In genomic region chr7:128284047-128284446, GRCm38 (mm10) we compare ENCODE assay signal across 19 mouse cellular contexts. TPM values are rescaled to one million over a fixed set of nuclear protein-coding genes. Genes with fewer than 3 reads are reported as not detected.
DNase-seq lines count a peak whose midpoint lies in the region; ATAC-seq and TF ChIP-seq lines count a peak whose summit lies in the region.
"Had no signal": no experiment of that assay in that cellular context is flagged by ENCODE, and none has a peak within 500 bp of the region (broad histone marks: within the 10 kb centered on the region; RNA-seq: fewer than 3 reads in every experiment).

No protein-coding gene starts in this region.

- no peak for TF ChIP-seq CTCF in midbrain, postnatal 0 days (IDR thresholded peaks at IDR 0.05)

- H3K4me2 ChIP-seq in hindbrain, embryonic 11.5 days (replicated peaks; ENCODE audit: low read depth, low read length) = no peak overlapping the region
- H3K4me2 ChIP-seq in hindbrain, embryonic 13.5 days = no peak overlapping the region
- no peak overlapping the region for H3K4me2 ChIP-seq in midbrain, postnatal 0 days (ENCODE audit: low read depth, low read length, poor library complexity, severe bottlenecking)
- no peak overlapping the region for H3K4me2 ChIP-seq in embryonic facial prominence, embryonic 14.5 days (ENCODE audit: low read depth, low read length)
- H3K4me2 ChIP-seq in liver, embryonic 13.5 days = no peak overlapping the region
- H3K4me2 ChIP-seq: midbrain, embryonic 12.5 days had no signal

- H3K9me3 ChIP-seq in hindbrain, embryonic 11.5 days (ENCODE audit: control insufficient read depth, low read length) = no peaks in the 10 kb centered on the region
- no peaks in the 10 kb centered on the region for H3K9me3 ChIP-seq in hindbrain, embryonic 13.5 days
- H3K9me3 ChIP-seq in midbrain, embryonic 10.5 days (replicated peaks) = no peaks in the 10 kb centered on the region
- H3K9me3 ChIP-seq in midbrain, postnatal 0 days (ENCODE audit: low read length) = no peaks in the 10 kb centered on the region
- no peaks in the 10 kb centered on the region for H3K9me3 ChIP-seq in embryonic facial prominence, embryonic 14.5 days (ENCODE audit: control insufficient read depth, low read length)
- H3K9me3 ChIP-seq in liver, embryonic 13.5 days (replicated peaks) = no peaks in the 10 kb centered on the region
- H3K9me3 ChIP-seq: midbrain, embryonic 12.5 days had no signal

- 58% methylated on average over 5 of the region's 5 CpGs for WGBS in hindbrain, embryonic 11.5 days
- WGBS in hindbrain, embryonic 13.5 days = 45% methylated on average over 5 of the region's 5 CpGs
- WGBS in midbrain, embryonic 10.5 days = 71% methylated on average over 5 of the region's 5 CpGs
- WGBS in midbrain, postnatal 0 days = 51% methylated on average over 5 of the region's 5 CpGs
- WGBS in embryonic facial prominence, embryonic 14.5 days = 61% methylated on average over 5 of the region's 5 CpGs
- WGBS in liver, embryonic 13.5 days (ENCODE audit: insufficient replicate concordance) = 71% methylated on average over 5 of the region's 5 CpGs

- H3K27me3 ChIP-seq in hindbrain, embryonic 11.5 days (ENCODE audit: control insufficient read depth, insufficient read depth, low read length) = no peaks in the 10 kb centered on the region
- peaks cover 2% of the 10 kb centered on the region; the same call in 1 of the 2 replicates for H3K27me3 ChIP-seq in hindbrain, embryonic 13.5 days
- peaks cover 88% of the 10 kb centered on the region for H3K27me3 ChIP-seq in midbrain, embryonic 10.5 days (ENCODE audit: low read depth, poor library complexity, severe bottlenecking)
- no peaks in the 10 kb centered on the region for H3K27me3 ChIP-seq in midbrain, postnatal 0 days (ENCODE audit: insufficient read depth, low read length)
- no peaks in the 10 kb centered on the region for H3K27me3 ChIP-seq in embryonic facial prominence, embryonic 14.5 days (replicated peaks; ENCODE audit: control insufficient read depth, insufficient read depth, low read length)
- no peaks in the 10 kb centered on the region for H3K27me3 ChIP-seq in liver, embryonic 13.5 days

- H3K4me1 ChIP-seq in hindbrain, embryonic 11.5 days (replicated peaks; ENCODE audit: control insufficient read depth, insufficient read depth, low read length) = peaks cover 5% of the 10 kb centered on the region; the same call in 1 of the 2 replicates
- H3K4me1 ChIP-seq in hindbrain, embryonic 13.5 days (replicated peaks) = peaks cover 17% of the 10 kb centered on the region
- H3K4me1 ChIP-seq in midbrain, embryonic 10.5 days = peaks cover 51% of the 10 kb centered on the region
- no peaks in the 10 kb centered on the region for H3K4me1 ChIP-seq in midbrain, postnatal 0 days (ENCODE audit: insufficient read depth, low read length)
- no peaks in the 10 kb centered on the region for H3K4me1 ChIP-seq in embryonic facial prominence, embryonic 14.5 days (ENCODE audit: control insufficient read depth, insufficient read depth, low read length)
- peaks cover 78% of the 10 kb centered on the region for H3K4me1 ChIP-seq in liver, embryonic 13.5 days (replicated peaks)

- no peak overlapping the region for H3K9ac ChIP-seq in hindbrain, embryonic 11.5 days (ENCODE audit: low read depth, low read length)
- no peak overlapping the region for H3K9ac ChIP-seq in hindbrain, embryonic 13.5 days
- no peak overlapping the region for H3K9ac ChIP-seq in midbrain, postnatal 0 days (replicated peaks; ENCODE audit: low read length, poor library complexity, severe bottlenecking)
- no peak overlapping the region; the same call in 1 of the 2 replicates for H3K9ac ChIP-seq in embryonic facial prominence, embryonic 14.5 days (ENCODE audit: low read depth, low read length)
- H3K9ac ChIP-seq in liver, embryonic 13.5 days = 0 out of 2 replicates have a peak overlapping the region, but pooled peaks have one; percentile 4
- H3K9ac ChIP-seq: forebrain, postnatal 0 days; midbrain, embryonic 12.5 days had no signal

- no peak for ATAC-seq in hindbrain, embryonic 11.5 days (ENCODE audit: low FRiP score)
- ATAC-seq in hindbrain, embryonic 13.5 days (ENCODE audit: low FRiP score) = no peak
- ATAC-seq in midbrain, postnatal 0 days (ENCODE audit: low FRiP score) = no peak
- ATAC-seq in embryonic facial prominence, embryonic 14.5 days (ENCODE audit: low read depth) = no peak
- ATAC-seq in liver, embryonic 13.5 days (ENCODE audit: low read depth) = no peak
- ATAC-seq: forebrain, postnatal 0 days had no signal

- no peak overlapping the region; the same call in 1 of the 2 replicates for H3K27ac ChIP-seq in hindbrain, embryonic 11.5 days (ENCODE audit: low read depth, low read length)
- H3K27ac ChIP-seq in hindbrain, embryonic 13.5 days = no peak overlapping the region
- peak overlapping the region; percentile 75; the same call in 1 of the 2 replicates for H3K27ac ChIP-seq in midbrain, embryonic 10.5 days (replicated peaks)
- H3K27ac ChIP-seq in midbrain, postnatal 0 days (ENCODE audit: low read depth, low read length) = no peak overlapping the region
- no peak overlapping the region for H3K27ac ChIP-seq in embryonic facial prominence, embryonic 14.5 days (replicated peaks; ENCODE audit: low read depth, low read length)
- H3K27ac ChIP-seq in liver, embryonic 13.5 days = peak overlapping the region; percentile 98
- H3K27ac ChIP-seq: layer of hippocampus, adult 2 months; midbrain, embryonic 12.5 days had no signal

- H3K36me3 ChIP-seq in hindbrain, embryonic 11.5 days (ENCODE audit: control insufficient read depth, insufficient read depth, low read length) = no peaks in the 10 kb centered on the region
- H3K36me3 ChIP-seq in hindbrain, embryonic 13.5 days = peaks cover 40% of the 10 kb centered on the region
- H3K36me3 ChIP-seq in midbrain, embryonic 10.5 days = peaks cover 52% of the 10 kb centered on the region
- peaks cover 16% of the 10 kb centered on the region for H3K36me3 ChIP-seq in midbrain, postnatal 0 days (ENCODE audit: insufficient read depth, low read length)
- peaks cover 40% of the 10 kb centered on the region; the same call in 1 of the 2 replicates for H3K36me3 ChIP-seq in embryonic facial prominence, embryonic 14.5 days (ENCODE audit: control insufficient read depth, insufficient read depth, low read length)
- peaks cover 79% of the 10 kb centered on the region for H3K36me3 ChIP-seq in liver, embryonic 13.5 days

- peak; percentile 35 for DNase-seq in hindbrain, embryonic 11.5 days (ENCODE audit: low spot score)
- DNase-seq in midbrain, embryonic 10.5 days (ENCODE audit: low spot score) = no peak
- no peak for DNase-seq in midbrain, postnatal 0 days (ENCODE audit: low spot score)
- peak; percentile 39 for DNase-seq in embryonic facial prominence, embryonic 14.5 days (ENCODE audit: low spot score)
- DNase-seq in liver, embryonic 13.5 days = no peak
- no peak for DNase-seq in cerebellum, adult 9-10 months
- DNase-seq: adrenal gland, adult 8-10 months; cerebellum, adult 9-11 months; forebrain, postnatal 0 days; gastrocnemius, postnatal 14 days; heart, postnatal 36 days; kidney, adult 9 months; lung, postnatal 10 days; thymus, postnatal 36 days had no signal

- H3K4me3 ChIP-seq in hindbrain, embryonic 11.5 days (ENCODE audit: low read depth, low read length) = no peak overlapping the region
- no peak overlapping the region for H3K4me3 ChIP-seq in hindbrain, embryonic 13.5 days
- no peak overlapping the region for H3K4me3 ChIP-seq in midbrain, embryonic 10.5 days
- H3K4me3 ChIP-seq in midbrain, postnatal 0 days (ENCODE audit: low read depth, low read length) = no peak overlapping the region
- H3K4me3 ChIP-seq in embryonic facial prominence, embryonic 14.5 days (ENCODE audit: low read depth, low read length) = no peak overlapping the region
- no peak overlapping the region for H3K4me3 ChIP-seq in liver, embryonic 13.5 days (replicated peaks)
- H3K4me3 ChIP-seq: layer of hippocampus, adult 2 months; midbrain, embryonic 12.5 days had no signal

RNA-seq across cellular contexts. Expression of gene BC017158, which starts 13.9 kb away (rescaled TPM):
- 18.3 and 22.0 TPM in 2 replicates for polyA plus RNA-seq in hindbrain, embryonic 11.5 days (2014; fragmentation: Nextera tagmentation; extraction: Ambion mirVana)
- polyA plus RNA-seq in hindbrain, embryonic 13.5 days (2015; fragmentation: Nextera tagmentation; extraction: Ambion mirVana) = 17.2 and 20.3 TPM in 2 replicates
- polyA plus RNA-seq in midbrain, embryonic 10.5 days (2016; fragmentation: Nextera tagmentation; extraction: Ambion mirVana) = 24.6 and 26.3 TPM in 2 replicates
- 27.7 and 28.0 TPM in 2 replicates for total RNA-seq in midbrain, postnatal 0 days (2014; rRNA removed)
- 17.9 and 18.3 TPM in 2 replicates for polyA plus RNA-seq in midbrain, postnatal 0 days (2015; fragmentation: Nextera tagmentation; extraction: Ambion mirVana)
- polyA plus RNA-seq in embryonic facial prominence, embryonic 14.5 days (2014; fragmentation: Nextera tagmentation; extraction: Ambion mirVana) = 23.6 and 26.1 TPM in 2 replicates
- polyA plus RNA-seq in liver, embryonic 13.5 days (2015; fragmentation: Nextera tagmentation; extraction: Ambion mirVana) = 16.7 and 21.4 TPM in 2 replicates

RNA-seq across cellular contexts. Expression of gene Slc5a2, which starts 18.6 kb away (rescaled TPM):
- polyA plus RNA-seq in hindbrain, embryonic 11.5 days (2014; fragmentation: Nextera tagmentation; extraction: Ambion mirVana) = 0.25 TPM in 1 of 2 replicates, not detected in the other
- polyA plus RNA-seq in hindbrain, embryonic 13.5 days (2015; fragmentation: Nextera tagmentation; extraction: Ambion mirVana) = not detected in 2 replicates
- 0.28 and 0.50 TPM in 2 replicates for polyA plus RNA-seq in midbrain, embryonic 10.5 days (2016; fragmentation: Nextera tagmentation; extraction: Ambion mirVana)
- not detected in 2 replicates for total RNA-seq in midbrain, postnatal 0 days (2014; rRNA removed)
- polyA plus RNA-seq in midbrain, postnatal 0 days (2015; fragmentation: Nextera tagmentation; extraction: Ambion mirVana) = 0.36 TPM in 1 of 2 replicates, not detected in the other
- polyA plus RNA-seq in embryonic facial prominence, embryonic 14.5 days (2014; fragmentation: Nextera tagmentation; extraction: Ambion mirVana) = not detected in 2 replicates
- polyA plus RNA-seq in liver, embryonic 13.5 days (2015; fragmentation: Nextera tagmentation; extraction: Ambion mirVana) = 1.6 and 2.4 TPM in 2 replicates
- total RNA-seq: adrenal gland, adult 8-10 months; forebrain, postnatal 0 days; gastrocnemius, postnatal 14 days; heart, postnatal 36 days; layer of hippocampus, adult 2 months had no signal
- polyA plus RNA-seq: C2C12; midbrain, embryonic 12.5 days; neural tube, embryonic 14.5 days had no signal

RNA-seq across cellular contexts. Expression of gene Tgfb1i1, which starts 37.4 kb away (rescaled TPM):
- 33.0 and 40.9 TPM in 2 replicates for polyA plus RNA-seq in hindbrain, embryonic 11.5 days (2014; fragmentation: Nextera tagmentation; extraction: Ambion mirVana)
- 27.9 and 31.0 TPM in 2 replicates for polyA plus RNA-seq in hindbrain, embryonic 13.5 days (2015; fragmentation: Nextera tagmentation; extraction: Ambion mirVana)
- 40.9 and 45.3 TPM in 2 replicates for polyA plus RNA-seq in midbrain, embryonic 10.5 days (2016; fragmentation: Nextera tagmentation; extraction: Ambion mirVana)
- 14.4 and 20.2 TPM in 2 replicates for total RNA-seq in midbrain, postnatal 0 days (2014; rRNA removed)
- 18.2 and 23.0 TPM in 2 replicates for polyA plus RNA-seq in midbrain, postnatal 0 days (2015; fragmentation: Nextera tagmentation; extraction: Ambion mirVana)
- polyA plus RNA-seq in embryonic facial prominence, embryonic 14.5 days (2014; fragmentation: Nextera tagmentation; extraction: Ambion mirVana) = 74.4 and 76.8 TPM in 2 replicates
- polyA plus RNA-seq in liver, embryonic 13.5 days (2015; fragmentation: Nextera tagmentation; extraction: Ambion mirVana) = 14.3 and 17.8 TPM in 2 replicates

RNA-seq across cellular contexts. Expression of gene 9130023H24Rik, which starts 46.2 kb away (rescaled TPM):
- 12.3 and 13.3 TPM in 2 replicates for polyA plus RNA-seq in hindbrain, embryonic 11.5 days (2014; fragmentation: Nextera tagmentation; extraction: Ambion mirVana)
- 10.6 and 11.4 TPM in 2 replicates for polyA plus RNA-seq in hindbrain, embryonic 13.5 days (2015; fragmentation: Nextera tagmentation; extraction: Ambion mirVana)
- polyA plus RNA-seq in midbrain, embryonic 10.5 days (2016; fragmentation: Nextera tagmentation; extraction: Ambion mirVana) = 10.3 and 11.7 TPM in 2 replicates
- total RNA-seq in midbrain, postnatal 0 days (2014; rRNA removed) = 3.6 and 6.3 TPM in 2 replicates
- polyA plus RNA-seq in midbrain, postnatal 0 days (2015; fragmentation: Nextera tagmentation; extraction: Ambion mirVana) = 4.2 and 4.4 TPM in 2 replicates
- polyA plus RNA-seq in embryonic facial prominence, embryonic 14.5 days (2014; fragmentation: Nextera tagmentation; extraction: Ambion mirVana) = 8.4 and 8.9 TPM in 2 replicates
- 1.9 and 2.8 TPM in 2 replicates for polyA plus RNA-seq in liver, embryonic 13.5 days (2015; fragmentation: Nextera tagmentation; extraction: Ambion mirVana)

RNA-seq across cellular contexts. Expression of gene Armc5, which starts 46.9 kb away (rescaled TPM):
- 6.5 and 7.4 TPM in 2 replicates for polyA plus RNA-seq in hindbrain, embryonic 11.5 days (2014; fragmentation: Nextera tagmentation; extraction: Ambion mirVana)
- 15.0 and 15.2 TPM in 2 replicates for polyA plus RNA-seq in hindbrain, embryonic 13.5 days (2015; fragmentation: Nextera tagmentation; extraction: Ambion mirVana)
- polyA plus RNA-seq in midbrain, embryonic 10.5 days (2016; fragmentation: Nextera tagmentation; extraction: Ambion mirVana) = 15.4 and 16.7 TPM in 2 replicates
- 15.0 and 19.9 TPM in 2 replicates for total RNA-seq in midbrain, postnatal 0 days (2014; rRNA removed)
- 15.2 and 15.9 TPM in 2 replicates for polyA plus RNA-seq in midbrain, postnatal 0 days (2015; fragmentation: Nextera tagmentation; extraction: Ambion mirVana)
- 12.4 and 13.9 TPM in 2 replicates for polyA plus RNA-seq in embryonic facial prominence, embryonic 14.5 days (2014; fragmentation: Nextera tagmentation; extraction: Ambion mirVana)
- polyA plus RNA-seq in liver, embryonic 13.5 days (2015; fragmentation: Nextera tagmentation; extraction: Ambion mirVana) = 8.3 and 8.4 TPM in 2 replicates

Comparison
In these comparisons a context has a peak if more than half of its experiments do, and no peak if none do; other contexts are left out.
1. H3K27ac ChIP-seq: peak in midbrain, embryonic 10.5 days (single experiment) and liver, embryonic 13.5 days (single experiment); none in hindbrain, embryonic 11.5 days (single experiment), hindbrain, embryonic 13.5 days (single experiment), midbrain, postnatal 0 days (single experiment) and embryonic facial prominence, embryonic 14.5 days (single experiment).
2. DNase-seq: peak in hindbrain, embryonic 11.5 days (single experiment) and embryonic facial prominence, embryonic 14.5 days (single experiment); none in midbrain, embryonic 10.5 days (single experiment), midbrain, postnatal 0 days (single experiment), liver, embryonic 13.5 days (single experiment) and cerebellum, adult 9-10 months (single experiment).